Mouse (Mus musculus) lung, postnatal 0 days (tissue): ENCODE measurements at regions not wholly inside any gene's neighbourhood (a gene's known extent, or its start where the extent isn't known, plus 50 kb on each side); places are given as distances from the start of the nearest gene placed in this dataset.

ENCODE experiments used
- CTCF ChIP-seq: IDR thresholded peaks from 2 replicates; pipeline ENCODE4 v1.5.1; 2016; ENCODE audit warnings: antibody characterized with exemption, mild to moderate bottlenecking
- EP300 ChIP-seq: IDR thresholded peaks from 2 replicates; pipeline ENCODE4 v1.6.1; 2016; ENCODE audit warnings: antibody characterized with exemption, mild to moderate bottlenecking, control low read depth

DNA sequence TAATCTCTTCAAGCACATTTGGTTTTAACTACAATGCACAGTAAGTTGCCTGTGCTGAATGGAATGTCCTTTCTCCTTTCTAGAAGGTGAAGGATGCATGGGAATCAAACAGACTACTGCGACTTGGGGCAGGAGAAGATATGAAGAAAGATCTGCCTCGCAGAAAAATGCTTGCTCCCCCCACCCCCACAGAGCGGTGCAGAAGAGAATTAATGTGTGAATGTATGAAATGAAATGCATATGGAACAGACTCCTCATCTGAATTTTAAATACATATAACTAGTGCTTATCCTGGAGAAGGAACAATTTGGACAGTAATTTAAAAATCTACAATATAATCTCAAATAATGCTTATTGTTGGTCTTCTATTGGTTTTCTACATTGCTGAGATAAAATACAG is 283.0 kb upstream of the Clnk start:
- no peak for TF ChIP-seq CTCF
- TF ChIP-seq EP300 = no peak
